Mouse (Mus musculus) A20 (cell line): Measurements from ENCODE around the gene Mrnip.
A peak's percentile ranks its signal among the peaks of the same experiment; 100 is the strongest.

Experiments
- DNase-seq: peaks from one replicate; pipeline ENCODE4 v3.0.0-alpha.2; 2011; ENCODE audit warnings: low read depth, low spot score

The Mrnip gene

GRCm38 (mm10) chr11:50159347-50159746 lies 14.9 kb upstream of the Mrnip start:
- DNase-seq: no peak

DNA sequence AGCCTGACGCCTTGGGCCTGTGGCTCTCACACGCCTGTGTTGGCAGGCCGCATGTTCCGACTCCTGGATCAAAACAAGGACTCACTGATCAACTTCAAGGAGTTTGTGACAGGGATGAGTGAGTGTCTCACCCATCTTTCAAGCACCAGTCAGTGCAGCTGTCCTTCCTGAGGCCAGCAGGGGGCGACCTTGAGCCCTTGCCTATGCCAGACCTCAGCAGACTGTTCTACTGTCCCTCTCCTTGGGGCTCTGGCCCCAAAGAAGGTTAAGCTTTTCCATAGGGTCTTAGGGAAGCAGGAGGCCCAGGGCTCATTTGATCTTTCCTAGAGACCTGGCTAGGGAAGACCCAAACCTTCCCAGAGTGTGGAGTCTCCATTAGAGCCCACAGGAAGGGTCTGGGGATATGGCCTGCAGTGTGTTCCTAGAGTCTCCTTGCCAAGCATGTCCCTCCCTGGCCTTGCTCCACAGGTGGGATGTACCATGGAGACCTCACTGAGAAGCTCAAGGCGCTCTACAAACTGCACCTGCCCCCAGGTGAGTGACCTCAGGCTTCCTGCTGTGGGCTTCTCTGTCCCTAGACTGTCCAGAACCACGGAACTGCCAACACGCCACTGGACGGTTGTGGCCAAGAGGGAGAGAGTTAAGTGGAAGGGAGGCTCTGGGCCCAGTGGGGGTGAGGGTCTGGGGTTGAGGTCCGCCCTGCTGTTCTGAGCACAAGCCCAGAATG lies 12.5 kb upstream of the Mrnip start:
- DNase-seq: peak; percentile 68

DNA sequence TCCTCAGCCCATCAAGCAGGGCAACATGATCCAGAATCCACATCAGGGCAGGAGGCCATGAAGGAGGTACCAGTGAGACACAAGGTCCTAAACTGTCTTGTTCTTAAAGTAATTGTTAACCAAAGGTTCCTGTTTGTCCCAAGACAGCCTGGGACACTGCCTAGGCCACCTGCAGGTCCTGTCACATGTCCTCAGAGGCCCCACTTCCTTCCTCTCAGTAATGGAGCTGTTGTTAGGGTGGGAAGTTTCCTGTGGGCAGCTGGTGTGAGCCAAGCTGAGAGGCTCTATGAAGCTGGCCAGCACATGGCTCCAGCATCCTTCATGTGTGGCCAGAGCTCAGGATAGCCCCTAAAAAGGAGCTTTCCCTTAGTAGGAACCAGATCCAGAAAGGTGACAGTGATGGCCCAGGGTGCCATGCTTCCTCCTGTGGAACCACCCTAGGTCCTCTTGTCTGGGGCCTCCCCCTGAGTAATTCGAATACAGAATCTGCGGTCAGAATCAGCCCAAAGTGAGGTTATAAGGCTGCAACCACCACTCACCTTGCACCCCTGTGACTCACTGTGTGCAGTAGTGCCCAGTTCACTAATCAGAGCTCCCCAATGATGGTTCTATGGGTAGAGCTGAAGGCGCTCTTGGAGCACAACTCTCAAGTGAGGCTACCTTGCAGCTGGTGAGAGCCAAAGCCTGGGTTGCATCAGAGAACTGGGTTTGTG lies 11.8 kb upstream of the Mrnip start:
- peak; percentile 38 for DNase-seq

- no peak for DNase-seq
Measured at GRCm38 (mm10) chr11:50168352-50168751, 5.9 kb upstream of the Mrnip start.

DNA sequence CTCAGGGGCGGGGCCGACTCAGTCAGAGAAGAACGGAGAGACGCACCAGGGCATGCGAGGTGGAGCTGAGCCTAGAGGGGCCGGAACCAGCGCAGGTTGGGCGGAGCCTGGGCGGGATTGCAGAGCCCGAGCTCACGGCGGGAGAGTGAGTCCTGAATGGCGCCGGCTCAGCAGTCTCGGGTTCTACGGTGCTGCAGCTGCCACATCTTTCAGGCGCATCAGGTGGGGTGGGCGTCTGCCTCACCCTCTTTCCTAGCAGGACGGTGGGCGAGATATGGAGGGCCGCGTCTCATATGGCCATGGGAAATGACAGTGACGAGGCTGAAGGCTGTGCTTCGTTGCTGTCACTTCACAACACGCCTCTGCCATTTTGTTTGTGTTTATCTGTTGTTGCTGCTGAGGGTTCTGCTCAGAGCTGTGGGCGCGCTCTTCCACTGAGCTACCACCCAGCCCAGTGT lies 515 bp downstream of the Mrnip start:
- peak; percentile 98 for DNase-seq

GRCm38 (mm10) chr11:50176351-50176750 lies 2.1 kb downstream of the Mrnip start:
- DNase-seq: no peak

- no peak for DNase-seq
Measured at GRCm38 (mm10) chr11:50177111-50177510, 2.9 kb downstream of the Mrnip start.

DNA sequence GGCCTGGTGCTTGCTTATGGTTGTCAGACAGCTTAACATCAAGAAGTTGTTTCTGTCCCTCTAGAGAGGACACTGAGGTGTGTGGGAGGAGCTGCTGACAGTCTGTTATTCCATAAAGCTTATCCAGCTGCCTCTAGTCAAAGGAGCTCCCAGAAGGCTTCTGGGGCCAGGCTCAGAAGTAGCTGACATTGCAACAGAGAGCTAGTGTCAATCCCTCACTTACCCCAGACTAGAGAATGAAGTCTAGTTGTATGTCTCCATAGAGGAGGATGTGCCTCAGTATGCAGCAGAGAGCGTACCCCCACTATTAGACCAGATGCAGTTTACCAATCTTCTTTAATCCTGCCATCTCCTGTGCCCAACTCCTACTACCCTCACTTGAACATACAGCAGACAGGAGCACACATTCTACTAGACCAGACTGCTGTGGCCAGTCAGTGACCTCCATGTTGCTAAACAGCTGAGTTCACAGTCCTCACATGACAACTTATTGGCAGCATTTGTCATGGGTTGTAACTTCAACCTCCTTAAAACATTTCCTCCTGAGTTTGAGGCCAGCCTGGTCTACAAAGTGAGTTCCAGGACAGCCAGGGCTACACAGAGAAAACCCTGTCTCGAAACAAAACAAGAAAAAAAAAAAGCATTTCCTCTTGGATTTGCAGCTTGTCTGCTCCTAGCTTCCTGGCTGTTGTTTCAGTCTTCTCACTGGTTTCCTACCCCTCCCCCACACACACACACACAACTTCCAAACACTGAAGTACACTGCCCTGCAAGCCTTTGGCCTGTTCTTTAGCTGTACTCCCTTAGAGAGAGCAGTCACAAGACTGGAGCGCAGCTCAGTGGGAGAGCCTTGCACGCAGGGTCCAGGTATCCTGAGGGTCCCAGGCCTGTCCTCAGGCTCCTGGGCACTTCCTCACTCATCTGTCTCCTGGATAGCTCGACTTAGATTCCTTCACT lies 4.6 kb downstream of the Mrnip start:
- no peak for DNase-seq

- DNase-seq: no peak
Measured at GRCm38 (mm10) chr11:50180478-50181231, 6.4 kb downstream of the Mrnip start.

- peak; percentile 87 for DNase-seq
Measured at GRCm38 (mm10) chr11:50182702-50183101, 8.5 kb downstream of the Mrnip start.

GRCm38 (mm10) chr11:50184788-50185187 lies 10.5 kb downstream of the Mrnip start:
- no peak for DNase-seq

- DNase-seq: no peak
Measured at GRCm38 (mm10) chr11:50188682-50189081, 14.4 kb downstream of the Mrnip start.

DNA sequence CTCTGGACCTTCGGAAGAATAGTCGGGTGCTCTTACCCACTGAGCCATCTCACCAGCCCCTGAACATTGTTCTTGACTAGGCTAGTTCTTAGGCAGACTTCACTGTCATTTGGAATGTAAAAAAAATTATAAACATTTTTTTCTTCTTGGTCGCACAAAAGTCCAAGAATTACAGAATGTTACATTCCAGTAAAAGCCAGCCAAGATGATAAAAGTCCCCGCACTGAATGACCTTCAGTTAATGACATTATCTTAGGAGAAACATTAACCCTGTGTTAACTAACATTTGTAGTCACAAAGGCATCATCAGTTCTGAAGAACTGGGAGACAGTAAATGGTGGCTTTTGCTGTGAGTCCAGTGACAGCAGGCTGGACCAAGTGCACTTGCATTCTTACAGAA lies 16.1 kb downstream of the Mrnip start:
- DNase-seq: no peak

DNA sequence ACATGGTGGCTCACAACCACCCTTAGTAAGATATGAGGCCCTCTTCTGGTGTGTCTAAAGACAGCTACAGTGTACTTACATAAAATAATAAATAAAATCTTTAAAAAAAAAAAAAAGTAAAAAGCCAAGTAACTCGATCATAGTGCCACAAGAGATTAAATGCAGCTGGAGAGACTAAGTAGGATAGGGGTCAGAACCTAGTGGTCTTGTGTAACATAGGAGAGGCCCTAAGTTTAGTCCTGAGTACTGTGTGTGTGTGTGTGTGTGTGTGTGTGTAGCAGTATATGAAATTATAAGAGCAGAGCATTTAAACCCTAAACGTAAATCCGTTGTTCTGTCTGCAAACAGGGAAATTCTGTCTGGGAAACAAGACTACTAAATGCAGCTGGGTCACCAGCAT lies 18.0 kb downstream of the Mrnip start:
- DNase-seq: no peak

GRCm38 (mm10) chr11:50194070-50194469 lies 19.8 kb downstream of the Mrnip start:
- DNase-seq: no peak

- DNase-seq: no peak
Measured at GRCm38 (mm10) chr11:50194793-50195192, 20.5 kb downstream of the Mrnip start.

DNA sequence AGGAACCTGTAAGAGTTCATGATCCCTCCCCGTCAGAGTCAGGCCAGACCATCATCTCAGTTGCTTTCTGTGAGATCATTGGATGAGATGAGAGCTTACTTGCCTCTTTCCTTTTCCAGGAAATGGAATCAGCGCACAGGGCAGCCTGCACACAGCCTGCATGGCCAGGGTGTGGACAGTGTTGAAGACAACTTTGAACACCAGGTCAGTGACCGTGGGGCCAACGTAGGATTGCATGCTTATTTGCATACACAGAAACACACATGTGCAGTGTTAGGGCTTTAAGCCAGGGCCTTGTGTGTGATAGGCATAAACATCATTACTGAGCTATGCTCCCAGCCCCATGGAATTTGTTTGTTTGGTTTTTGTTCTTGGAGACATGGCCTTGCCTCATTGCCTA lies 23.3 kb downstream of the Mrnip start:
- DNase-seq: no peak

GRCm38 (mm10) chr11:50198219-50198846 lies 24.1 kb downstream of the Mrnip start:
- no peak for DNase-seq

- no peak for DNase-seq
Measured at GRCm38 (mm10) chr11:50198916-50199315, 24.7 kb downstream of the Mrnip start.

DNA sequence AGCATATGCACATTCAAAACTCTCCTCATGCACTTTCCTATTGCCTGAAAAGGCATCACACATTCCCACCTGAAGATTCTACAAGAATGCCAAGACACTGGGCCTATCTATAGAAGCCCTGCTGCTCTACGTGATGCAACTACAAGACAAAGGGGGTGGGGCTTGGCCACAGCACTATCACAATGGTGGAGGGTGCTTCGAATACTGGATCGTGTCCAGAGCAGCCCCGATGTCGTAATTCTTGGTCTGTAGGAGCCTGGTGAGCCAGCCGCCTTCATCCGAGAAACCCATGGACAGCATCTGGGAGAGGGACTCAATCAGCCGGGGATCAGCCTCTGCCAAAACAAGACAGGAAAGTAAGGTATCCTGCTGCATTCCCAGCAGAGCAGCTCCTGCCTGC lies 26.4 kb downstream of the Mrnip start:
- DNase-seq: no peak

DNA sequence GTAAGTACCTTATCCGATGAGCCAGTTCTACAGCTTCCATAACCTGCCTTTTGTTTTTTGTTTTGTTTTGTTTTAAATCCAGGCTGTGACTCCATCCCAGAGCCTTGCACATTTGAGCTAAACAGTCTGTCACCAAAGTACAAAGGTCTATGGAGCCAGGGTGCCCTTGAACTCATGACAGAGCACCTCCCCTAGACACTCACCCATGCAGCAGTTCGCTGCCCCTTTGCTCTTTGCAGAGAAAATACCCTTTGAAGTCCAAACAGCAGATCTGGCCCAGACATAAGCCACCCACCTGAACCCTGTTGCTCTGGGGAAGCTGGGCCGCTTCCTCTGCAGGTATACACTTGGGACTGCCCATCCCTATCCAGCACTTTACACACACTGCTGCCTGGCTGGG lies 27.3 kb downstream of the Mrnip start:
- no peak for DNase-seq
